Mouse (Mus musculus) forebrain, embryonic 14.5 days (tissue): ENCODE measurements around the gene Spindoc. TPM values are rescaled to one million over a fixed set of nuclear protein-coding genes. Genes with fewer than 3 reads are reported as not detected.

ENCODE experiments used
- ATAC-seq: fragments of 200-750 bp; cut with Nextera tagmentation; 2 replicates; pipeline ENCODE4 v1.8.0; 2017; ENCODE audit warnings: mild to moderate bottlenecking, moderate library complexity
- DNase-seq: peaks from one replicate; pipeline ENCODE4 v3.0.0-alpha.2; 2015; ENCODE audit warnings: low spot score
- H3K27ac ChIP-seq: fragments of 300-500 bp; sonication (generic); 2 replicates; pipeline ENCODE4 v1.5.1; 2014; ENCODE audit warnings: low read depth, mild to moderate bottlenecking, control low read depth, low read length, moderate library complexity
- H3K27me3 ChIP-seq: fragments of 300-500 bp; sonication (generic); replicated peaks from 2 replicates; pipeline ENCODE4 v1.6.1; 2014; ENCODE audit warnings: low read length, control low read depth, mixed read lengths; ENCODE audit not compliant: control insufficient read depth, insufficient read depth
- H3K36me3 ChIP-seq: fragments of 300-500 bp; sonication (generic); 2 replicates; pipeline ENCODE4 v1.6.1; 2014; ENCODE audit warnings: low read length, control low read depth; ENCODE audit not compliant: control insufficient read depth, insufficient read depth
- H3K4me1 ChIP-seq: fragments of 300-500 bp; sonication (generic); 2 replicates; pipeline ENCODE4 v1.6.1; 2014; ENCODE audit warnings: antibody characterized with exemption, low read length, control low read depth; ENCODE audit not compliant: control insufficient read depth, insufficient read depth
- H3K4me2 ChIP-seq: fragments of 300-500 bp; sonication (generic); 2 replicates; pipeline ENCODE4 v1.6.1; 2014; ENCODE audit warnings: mild to moderate bottlenecking, control low read depth, low read length
- H3K4me3 ChIP-seq: fragments of 300-500 bp; sonication (generic); 2 replicates; pipeline ENCODE4 v1.5.1; 2014; ENCODE audit warnings: low read depth, low read length, control low read depth
- H3K9ac ChIP-seq: fragments of 300-500 bp; sonication (generic); 2 replicates; pipeline ENCODE4 v1.6.1; 2014; ENCODE audit warnings: mild to moderate bottlenecking, low read length, control low read depth, moderate library complexity
- H3K9me3 ChIP-seq: fragments of 300-500 bp; sonication (generic); replicated peaks from 2 replicates; pipeline ENCODE4 v1.6.1; 2016; ENCODE audit warnings: low read length, control low read depth, mixed read lengths; ENCODE audit not compliant: control insufficient read depth
- WGBS: fragments of 180-500 bp; shearing (Covaris S2); extraction: QIAGEN DNeasy Blood & Tissue Kit; methylation state at CpG from one replicate; pipeline ENCODE4 v1.1.7; 2014; 5-methylcytosine and 5-hydroxymethylcytosine counted together
- polyA plus RNA-seq: library from polyadenylated mRNA; unstranded; fragments of >200 nt; fragmentation: Nextera tagmentation; extraction: Ambion mirVana; gene quantifications from 2 replicates; pipeline ENCODE4 v1.2.1, GENCODE M21; 2014

Spindoc gene
- 33.6 and 36.2 TPM in 2 replicates for polyA plus RNA-seq

GRCm38 (mm10) chr19:7382903-7383865 is at the start of gene Spindoc:
Gene Spindoc, minus strand, starts transcription at chr19:7382994.
- Histone ChIP-seq H3K27ac (peak within 1 kb of the TSS; percentile 93), H3K9me3 (no peaks in the 10 kb centered on the region), H3K4me1 (peaks cover 25% of the 10 kb centered on the region), H3K9ac (peak within 1 kb of the TSS; percentile 95), H3K4me3 (peak within 1 kb of the TSS; percentile 90), H3K4me2 (peak within 1 kb of the TSS; percentile 85), H3K27me3 (no peaks in the 10 kb centered on the region), H3K36me3 (peaks cover 7% of the 10 kb centered on the region; the same call in 1 of the 2 replicates)
- under 1% methylated on average over 41 of the region's 52 CpGs for WGBS
- peak; percentile 96 for DNase-seq
- peak; percentile 98 for ATAC-seq

GRCm38 (mm10) chr19:7425398-7425775 is 42.6 kb upstream of the Spindoc start:
- Histone ChIP-seq H3K4me1 (peaks cover 38% of the 10 kb centered on the region), H3K4me3 (no peak overlapping the region), H3K36me3 (peaks cover 95% of the 10 kb centered on the region), H3K9me3 (no peaks in the 10 kb centered on the region), H3K27ac (no peak overlapping the region), H3K9ac (no peak overlapping the region), H3K27me3 (no peaks in the 10 kb centered on the region), H3K4me2 (no peak overlapping the region)
- ATAC-seq: no peak
- no peak for DNase-seq
- 57% methylated on average over 3 of the region's 3 CpGs for WGBS

- 59% methylated on average over 8 of the region's 8 CpGs for WGBS
- Histone ChIP-seq H3K4me2 (peak overlapping the region; percentile 60), H3K4me3 (no peak overlapping the region), H3K4me1 (peaks cover 44% of the 10 kb centered on the region), H3K9ac (peak overlapping the region; percentile 79; the same call in 1 of the 2 replicates), H3K27ac (peak overlapping the region; percentile 65; the same call in 1 of the 2 replicates), H3K27me3 (no peaks in the 10 kb centered on the region), H3K9me3 (no peaks in the 10 kb centered on the region), H3K36me3 (peaks cover 95% of the 10 kb centered on the region)
- DNase-seq (no peak), ATAC-seq (no peak)
Measured at GRCm38 (mm10) chr19:7424590-7425397, 42.0 kb upstream of the Spindoc start.

- peaks cover 90% of the 10 kb centered on the region for H3K36me3 ChIP-seq
- DNase-seq (no peak), ATAC-seq (no peak)
- H3K4me2 ChIP-seq: peak overlapping the region; percentile 60
- H3K27me3 ChIP-seq: no peaks in the 10 kb centered on the region
- H3K4me3 ChIP-seq: peak overlapping the region; percentile 32
- 53% methylated on average over 7 of the region's 7 CpGs for WGBS
- peak overlapping the region; percentile 79; the same call in 1 of the 2 replicates for H3K9ac ChIP-seq
- no peaks in the 10 kb centered on the region for H3K9me3 ChIP-seq
- peaks cover 51% of the 10 kb centered on the region for H3K4me1 ChIP-seq
- H3K27ac ChIP-seq: peak overlapping the region; percentile 93
Measured at GRCm38 (mm10) chr19:7424131-7424530, 41.3 kb upstream of the Spindoc start.

- no peaks in the 10 kb centered on the region for H3K9me3 ChIP-seq
- no peaks in the 10 kb centered on the region for H3K27me3 ChIP-seq
- H3K4me2 ChIP-seq: peak overlapping the region; percentile 60
- 12% methylated on average over 16 of the region's 16 CpGs for WGBS
- H3K27ac ChIP-seq: peak overlapping the region; percentile 93
- H3K9ac ChIP-seq: peak overlapping the region; percentile 79
- no peak for ATAC-seq
- peaks cover 85% of the 10 kb centered on the region for H3K36me3 ChIP-seq
- peak overlapping the region; percentile 32 for H3K4me3 ChIP-seq
- DNase-seq: no peak
- peaks cover 53% of the 10 kb centered on the region for H3K4me1 ChIP-seq
Measured at GRCm38 (mm10) chr19:7423656-7424030, 40.8 kb upstream of the Spindoc start.

GRCm38 (mm10) chr19:7423028-7423655 is 40.3 kb upstream of the Spindoc start:
- Histone ChIP-seq H3K4me3 (peak overlapping the region; percentile 32), H3K4me2 (peak overlapping the region; percentile 60), H3K4me1 (peaks cover 53% of the 10 kb centered on the region), H3K36me3 (peaks cover 80% of the 10 kb centered on the region), H3K27ac (peak overlapping the region; percentile 93), H3K27me3 (no peaks in the 10 kb centered on the region), H3K9ac (peak overlapping the region; percentile 79), H3K9me3 (no peaks in the 10 kb centered on the region)
- 2% methylated on average over 49 of the region's 51 CpGs for WGBS
- peak; percentile 87 for DNase-seq
- ATAC-seq: peak; percentile 69

- 5% methylated on average over 35 of the region's 35 CpGs for WGBS
- H3K4me3 ChIP-seq: peak overlapping the region; percentile 32
- H3K27me3 ChIP-seq: no peaks in the 10 kb centered on the region
- no peak for DNase-seq
- H3K9ac ChIP-seq: peak overlapping the region; percentile 79
- H3K4me1 ChIP-seq: peaks cover 53% of the 10 kb centered on the region
- H3K36me3 ChIP-seq: peaks cover 75% of the 10 kb centered on the region
- H3K9me3 ChIP-seq: no peaks in the 10 kb centered on the region
- peak overlapping the region; percentile 60 for H3K4me2 ChIP-seq
- ATAC-seq: no peak
- peak overlapping the region; percentile 93 for H3K27ac ChIP-seq
Measured at GRCm38 (mm10) chr19:7422656-7423027, 39.8 kb upstream of the Spindoc start.
